Mouse (Mus musculus): ENCODE measurements around the gene Lpcat3. TPM values are rescaled to one million over a fixed set of nuclear protein-coding genes. Genes with fewer than 3 reads are reported as not detected.

Lpcat3 gene
- total and polyA plus RNA-seq, 3 experiments, result 95.7 to 198 (median 147) TPM

DNA sequence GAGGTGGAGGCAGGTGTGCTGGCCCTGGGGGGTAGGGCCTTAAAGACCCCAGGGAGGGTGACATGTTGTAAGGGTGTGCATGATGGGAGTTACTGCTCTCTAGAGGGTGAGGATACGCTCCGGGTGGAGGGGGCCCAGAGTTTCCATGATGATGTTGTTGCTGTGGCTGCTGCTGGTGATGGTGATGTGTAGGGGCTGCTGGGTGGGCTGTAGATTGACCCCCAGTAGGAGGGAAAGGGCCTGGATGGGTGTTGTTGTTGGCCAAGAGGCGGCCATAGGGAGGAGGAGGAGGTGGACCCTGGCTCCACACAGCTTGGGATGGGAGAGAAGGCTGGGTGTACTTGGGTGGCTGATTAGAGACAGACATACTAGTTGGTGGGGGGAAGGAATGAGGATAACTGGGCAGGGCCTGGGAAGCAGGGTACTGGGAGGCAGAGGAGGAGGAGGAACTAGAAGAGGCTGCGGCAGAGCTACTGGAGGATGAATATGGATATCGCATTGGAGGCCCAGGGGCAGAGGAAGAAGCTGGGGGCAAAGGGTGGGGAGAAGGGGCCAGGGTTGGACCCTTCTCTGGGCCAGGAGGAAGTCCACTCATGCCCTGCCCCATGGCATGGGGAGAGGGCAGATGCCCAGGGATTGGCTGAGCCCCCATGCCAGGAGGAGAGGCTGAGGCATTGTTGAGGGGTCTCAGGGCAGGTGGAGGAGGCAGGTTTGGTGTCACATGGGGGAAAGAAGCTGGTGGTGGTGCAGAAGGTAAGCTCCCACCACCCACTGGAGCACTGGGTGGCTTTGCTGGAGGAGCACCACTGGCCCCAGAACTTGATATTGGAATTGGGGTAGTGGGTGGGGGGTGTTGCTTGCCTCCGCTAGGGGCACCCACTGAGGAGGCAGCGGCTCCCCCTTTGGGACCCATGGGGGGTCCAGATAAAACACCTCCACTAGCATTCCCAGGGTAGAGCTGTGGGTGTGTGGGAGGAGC lies 84.1 kb downstream of the Lpcat3 start:
- H3K27me3 ChIP-seq (ENCODE audit: insufficient read depth, low read length), result peaks cover 5% of the 10 kb centered on the region; the same call in 1 of the 2 replicates
- H3K4me3 ChIP-seq (ENCODE audit: low read depth, low read length), result peak overlapping the region; percentile 80; the same call in 1 of the 2 replicates
- H3K36me3 ChIP-seq (replicated peaks), result peaks cover 49% of the 10 kb centered on the region
- TF ChIP-seq CTCF (IDR thresholded peaks at IDR 0.05; ENCODE audit: low read depth, low read length), result no peak
- TF ChIP-seq POLR2AphosphoS5 (IDR thresholded peaks at IDR 0.05; ENCODE audit: insufficient replicate concordance, low read depth, low read length), result no peak
- TF ChIP-seq GATA1 (IDR thresholded peaks at IDR 0.05; ENCODE audit: borderline replicate concordance, low read length), result no peak
- no peak for TF ChIP-seq TAL1 (conservative IDR thresholded peaks at IDR 0.05; ENCODE audit: low read depth, low read length)
- no peak for TF ChIP-seq GATA2 (IDR thresholded peaks at IDR 0.05; ENCODE audit: borderline replicate concordance, low read depth, low read length)
- H3K4me1 ChIP-seq (ENCODE audit: insufficient read depth, low read depth, low read length), result peaks cover 53% of the 10 kb centered on the region
- ATAC-seq (ENCODE audit: extremely low read depth, insufficient number of reproducible peaks, low FRiP score, poor library complexity, severe bottlenecking) (no peak), DNase-seq (ENCODE audit: low spot score) (no peak)
- H3K9me3 ChIP-seq (replicated peaks), result no peaks in the 10 kb centered on the region

DNA sequence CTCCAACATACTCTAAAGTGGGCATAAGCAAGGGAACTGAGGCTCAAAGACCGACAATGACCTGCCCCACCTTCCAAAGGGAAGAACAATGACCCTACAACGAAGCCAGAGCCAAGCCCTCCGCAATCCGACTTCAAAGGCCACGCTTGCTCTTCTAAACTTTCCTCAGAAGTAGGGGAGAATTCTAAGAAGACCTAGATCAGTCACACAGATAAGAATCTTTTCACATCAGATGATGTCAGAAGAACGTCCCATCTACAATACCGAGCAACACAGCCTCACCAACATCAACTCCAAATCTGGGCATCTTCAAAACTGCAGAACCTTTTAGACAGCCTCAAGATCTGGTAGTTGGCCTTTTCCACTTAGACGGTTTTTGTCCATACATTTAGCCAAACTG lies 87.6 kb downstream of the Lpcat3 start:
- DNase-seq (ENCODE audit: low spot score) (no peak), ATAC-seq (ENCODE audit: extremely low read depth, insufficient number of reproducible peaks, low FRiP score, poor library complexity, severe bottlenecking) (no peak)
- Histone ChIP-seq H3K4me1 (ENCODE audit: insufficient read depth, low read depth, low read length) (peaks cover 29% of the 10 kb centered on the region), H3K27me3 (ENCODE audit: insufficient read depth, low read length) (peaks cover 22% of the 10 kb centered on the region), H3K36me3 (replicated peaks) (peaks cover 28% of the 10 kb centered on the region), H3K9me3 (replicated peaks) (no peaks in the 10 kb centered on the region), H3K4me3 (ENCODE audit: low read depth, low read length) (no peak overlapping the region)
- TF ChIP-seq GATA1 (IDR thresholded peaks at IDR 0.05; ENCODE audit: borderline replicate concordance, low read length), result no peak

DNA sequence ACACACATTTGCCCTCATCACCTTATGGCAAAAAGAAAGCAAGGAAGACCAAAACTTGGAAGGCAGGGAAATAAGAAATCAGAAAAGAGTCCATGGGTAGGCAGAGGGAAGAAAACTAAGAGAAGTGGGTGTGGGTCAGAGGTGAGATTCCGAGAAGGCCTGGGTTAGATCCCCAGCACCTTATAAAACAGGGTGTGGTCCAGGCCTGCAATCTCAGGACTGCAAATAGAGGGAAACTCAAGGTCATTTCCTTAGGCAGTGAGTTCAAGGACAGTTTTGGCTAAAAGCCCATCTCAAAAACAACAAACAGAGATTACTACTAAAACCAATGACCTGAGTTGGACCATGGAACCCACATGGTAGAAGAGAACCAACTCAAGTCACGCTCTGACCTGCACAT lies 91.0 kb downstream of the Lpcat3 start:
- no peak for TF ChIP-seq GATA1 (IDR thresholded peaks at IDR 0.05; ENCODE audit: borderline replicate concordance, low read length)
- TF ChIP-seq POLR2AphosphoS5 (IDR thresholded peaks at IDR 0.05; ENCODE audit: insufficient replicate concordance, low read depth, low read length), result no peak
- no peak for TF ChIP-seq GATA2 (IDR thresholded peaks at IDR 0.05; ENCODE audit: borderline replicate concordance, low read depth, low read length)
- no peak for TF ChIP-seq TAL1 (conservative IDR thresholded peaks at IDR 0.05; ENCODE audit: low read depth, low read length)
- no peak for TF ChIP-seq CTCF (IDR thresholded peaks at IDR 0.05; ENCODE audit: low read depth, low read length)
- H3K27me3 ChIP-seq (ENCODE audit: insufficient read depth, low read length), result peaks cover 42% of the 10 kb centered on the region
- peaks cover 38% of the 10 kb centered on the region for H3K4me1 ChIP-seq (ENCODE audit: insufficient read depth, low read depth, low read length)
- H3K36me3 ChIP-seq (replicated peaks), result peaks cover 8% of the 10 kb centered on the region
- DNase-seq (ENCODE audit: low spot score), result no peak
- no peak for ATAC-seq (ENCODE audit: extremely low read depth, insufficient number of reproducible peaks, low FRiP score, poor library complexity, severe bottlenecking)
- no peaks in the 10 kb centered on the region for H3K9me3 ChIP-seq (replicated peaks)
- H3K4me3 ChIP-seq (ENCODE audit: low read depth, low read length), result no peak overlapping the region

Other genes starting within 250 kb of the Lpcat3 start
Only the 20 nearest of the 24 such genes appear.
- 1.7 and 4.2 TPM in 2 replicates for gene Clstn3, start 198.2 kb upstream of the Lpcat3 start, total RNA-seq (2014; fragmentation: Nextera tagmentation)
- 4.6 and 6.2 TPM in 2 replicates for gene Clstn3, start 198.2 kb upstream of the Lpcat3 start, total RNA-seq (2017)
- gene Clstn3, start 198.2 kb upstream of the Lpcat3 start, polyA plus RNA-seq (2012), result 10.9 and 11.5 TPM in 2 replicates
- gene C1rl, start 169.9 kb upstream of the Lpcat3 start, total RNA-seq (2014; fragmentation: Nextera tagmentation), result not detected in 2 replicates
- gene C1rl, start 169.9 kb upstream of the Lpcat3 start, total RNA-seq (2017), result 0.05 TPM in 1 of 2 replicates, not detected in the other
- 0.02 and 0.10 TPM in 2 replicates for gene C1rl, start 169.9 kb upstream of the Lpcat3 start, polyA plus RNA-seq (2012)
- gene C1ra, start 150.6 kb upstream of the Lpcat3 start, total RNA-seq (2014; fragmentation: Nextera tagmentation), result not detected in 2 replicates
- gene C1ra, start 150.6 kb upstream of the Lpcat3 start, total RNA-seq (2017), result 0.05 and 0.06 TPM in 2 replicates
- not detected in 2 replicates for gene C1ra, start 150.6 kb upstream of the Lpcat3 start, polyA plus RNA-seq (2012)
- gene C1s1, start 120.7 kb upstream of the Lpcat3 start, total RNA-seq (2014; fragmentation: Nextera tagmentation), result not detected in 2 replicates
- gene C1s1, start 120.7 kb upstream of the Lpcat3 start, total RNA-seq (2017), result 0.05 TPM in 1 of 2 replicates, not detected in the other
- not detected in 2 replicates for gene C1s1, start 120.7 kb upstream of the Lpcat3 start, polyA plus RNA-seq (2012)
- gene C1rb, start 92.7 kb upstream of the Lpcat3 start, total RNA-seq (2014; fragmentation: Nextera tagmentation), result not detected in 2 replicates
- 0.11 TPM in 1 of 2 replicates, not detected in the other for gene C1rb, start 92.7 kb upstream of the Lpcat3 start, total RNA-seq (2017)
- gene C1rb, start 92.7 kb upstream of the Lpcat3 start, polyA plus RNA-seq (2012), result not detected in 2 replicates
- gene C1s2, start 26.9 kb upstream of the Lpcat3 start, total RNA-seq (2014; fragmentation: Nextera tagmentation), result not detected in 2 replicates
- 0.05 and 0.12 TPM in 2 replicates for gene C1s2, start 26.9 kb upstream of the Lpcat3 start, total RNA-seq (2017)
- gene C1s2, start 26.9 kb upstream of the Lpcat3 start, polyA plus RNA-seq (2012), result not detected in 2 replicates
- gene Emg1, start 49.2 kb downstream of the Lpcat3 start, total RNA-seq (2014; fragmentation: Nextera tagmentation), result 117 and 120 TPM in 2 replicates
- gene Emg1, start 49.2 kb downstream of the Lpcat3 start, total RNA-seq (2017), result 228 and 262 TPM in 2 replicates
- gene Emg1, start 49.2 kb downstream of the Lpcat3 start, polyA plus RNA-seq (2012), result 254 and 287 TPM in 2 replicates
- gene Phb2, start 49.3 kb downstream of the Lpcat3 start, total RNA-seq (2014; fragmentation: Nextera tagmentation), result 325 and 378 TPM in 2 replicates
- 432 and 434 TPM in 2 replicates for gene Phb2, start 49.3 kb downstream of the Lpcat3 start, total RNA-seq (2017)
- 465 and 565 TPM in 2 replicates for gene Phb2, start 49.3 kb downstream of the Lpcat3 start, polyA plus RNA-seq (2012)
- 66.2 and 72.6 TPM in 2 replicates for gene Ptpn6, start 75.7 kb downstream of the Lpcat3 start, total RNA-seq (2014; fragmentation: Nextera tagmentation)
- 309 and 356 TPM in 2 replicates for gene Ptpn6, start 75.7 kb downstream of the Lpcat3 start, total RNA-seq (2017)
- 54.9 and 129 TPM in 2 replicates for gene Ptpn6, start 75.7 kb downstream of the Lpcat3 start, polyA plus RNA-seq (2012)
- gene Grcc10, start 78.3 kb downstream of the Lpcat3 start, total RNA-seq (2014; fragmentation: Nextera tagmentation), result 61.7 and 62.9 TPM in 2 replicates
- gene Grcc10, start 78.3 kb downstream of the Lpcat3 start, total RNA-seq (2017), result 130 and 176 TPM in 2 replicates
- 26.1 and 38.8 TPM in 2 replicates for gene Grcc10, start 78.3 kb downstream of the Lpcat3 start, polyA plus RNA-seq (2012)
- not detected in 2 replicates for gene Gm45234, start 93.0 kb downstream of the Lpcat3 start, total RNA-seq (2014; fragmentation: Nextera tagmentation)
- not detected in 2 replicates for gene Gm45234, start 93.0 kb downstream of the Lpcat3 start, total RNA-seq (2017)
- gene Gm45234, start 93.0 kb downstream of the Lpcat3 start, polyA plus RNA-seq (2012), result not detected in 2 replicates
- 58.7 and 85.6 TPM in 2 replicates for gene Atn1, start 93.5 kb downstream of the Lpcat3 start, total RNA-seq (2014; fragmentation: Nextera tagmentation)
- 1.9 and 3.0 TPM in 2 replicates for gene Atn1, start 93.5 kb downstream of the Lpcat3 start, total RNA-seq (2017)
- gene Atn1, start 93.5 kb downstream of the Lpcat3 start, polyA plus RNA-seq (2012), result 55.3 and 58.8 TPM in 2 replicates
- 1.1 and 3.2 TPM in 2 replicates for gene Eno2, start 106.6 kb downstream of the Lpcat3 start, total RNA-seq (2014; fragmentation: Nextera tagmentation)
- 3.4 and 3.6 TPM in 2 replicates for gene Eno2, start 106.6 kb downstream of the Lpcat3 start, total RNA-seq (2017)
- gene Eno2, start 106.6 kb downstream of the Lpcat3 start, polyA plus RNA-seq (2012), result 0.13 and 0.29 TPM in 2 replicates
- not detected in 2 replicates for gene Lrrc23, start 116.7 kb downstream of the Lpcat3 start, total RNA-seq (2014; fragmentation: Nextera tagmentation)
- gene Lrrc23, start 116.7 kb downstream of the Lpcat3 start, total RNA-seq (2017), result 0.11 TPM in 1 of 2 replicates, not detected in the other
- gene Lrrc23, start 116.7 kb downstream of the Lpcat3 start, polyA plus RNA-seq (2012), result not detected in 2 replicates
- 1.9 TPM in 2 replicates for gene Spsb2, start 145.6 kb downstream of the Lpcat3 start, total RNA-seq (2014; fragmentation: Nextera tagmentation)
- gene Spsb2, start 145.6 kb downstream of the Lpcat3 start, total RNA-seq (2017), result 6.9 and 9.4 TPM in 2 replicates
- gene Spsb2, start 145.6 kb downstream of the Lpcat3 start, polyA plus RNA-seq (2012), result 10.1 and 10.9 TPM in 2 replicates
- 601 and 619 TPM in 2 replicates for gene Tpi1, start 151.3 kb downstream of the Lpcat3 start, total RNA-seq (2014; fragmentation: Nextera tagmentation)
- 903 and 1,035 TPM in 2 replicates for gene Tpi1, start 151.3 kb downstream of the Lpcat3 start, total RNA-seq (2017)
- 520 and 701 TPM in 2 replicates for gene Tpi1, start 151.3 kb downstream of the Lpcat3 start, polyA plus RNA-seq (2012)
- 34.6 and 45.9 TPM in 2 replicates for gene Usp5, start 166.5 kb downstream of the Lpcat3 start, total RNA-seq (2014; fragmentation: Nextera tagmentation)
- gene Usp5, start 166.5 kb downstream of the Lpcat3 start, total RNA-seq (2017), result 67.0 and 76.8 TPM in 2 replicates
- 53.0 and 68.2 TPM in 2 replicates for gene Usp5, start 166.5 kb downstream of the Lpcat3 start, polyA plus RNA-seq (2012)
- 109 and 112 TPM in 2 replicates for gene Cdca3, start 166.5 kb downstream of the Lpcat3 start, total RNA-seq (2014; fragmentation: Nextera tagmentation)
- 137 and 150 TPM in 2 replicates for gene Cdca3, start 166.5 kb downstream of the Lpcat3 start, total RNA-seq (2017)
- 50.9 and 67.2 TPM in 2 replicates for gene Cdca3, start 166.5 kb downstream of the Lpcat3 start, polyA plus RNA-seq (2012)
- gene Gnb3, start 177.2 kb downstream of the Lpcat3 start, total RNA-seq (2014; fragmentation: Nextera tagmentation), result 1.1 TPM in 1 of 2 replicates, not detected in the other
- not detected in 2 replicates for gene Gnb3, start 177.2 kb downstream of the Lpcat3 start, total RNA-seq (2017)
- gene Gnb3, start 177.2 kb downstream of the Lpcat3 start, polyA plus RNA-seq (2012), result not detected in 2 replicates
- not detected in 2 replicates for gene P3h3, start 194.7 kb downstream of the Lpcat3 start, total RNA-seq (2014; fragmentation: Nextera tagmentation)
- 0.23 TPM in 1 of 2 replicates, not detected in the other for gene P3h3, start 194.7 kb downstream of the Lpcat3 start, total RNA-seq (2017)
- not detected in 2 replicates for gene P3h3, start 194.7 kb downstream of the Lpcat3 start, polyA plus RNA-seq (2012)